8 mouse cellular contexts compared by ENCODE assay signal in genomic region chr16:94570361-94571041, GRCm38 (mm10). TPM values are rescaled to one million over a fixed set of nuclear protein-coding genes. Genes with fewer than 3 reads are reported as not detected.
DNase-seq lines count a peak whose midpoint lies in the region; ATAC-seq and TF ChIP-seq lines count a peak whose summit lies in the region.

No protein-coding gene starts in this region.

- no peak for TF ChIP-seq CTCF in E14TG2a.4 (conservative IDR thresholded peaks at IDR 0.05; ENCODE audit: low read length)
- no peak for TF ChIP-seq CTCF in olfactory bulb, adult 2 months (IDR thresholded peaks at IDR 0.05; ENCODE audit: insufficient read depth, low read depth, low read length)

- H3K4me3 ChIP-seq in E14TG2a.4 (replicated peaks; ENCODE audit: low read length): peak overlapping the region; percentile 94
- H3K4me3 ChIP-seq in forebrain, embryonic 14.5 days (ENCODE audit: low read depth, low read length): peak overlapping the region; percentile 100
- peak overlapping the region; percentile 95 for H3K4me3 ChIP-seq in lung, embryonic 15.5 days
- peak overlapping the region; percentile 72 for H3K4me3 ChIP-seq in olfactory bulb, adult 2 months (ENCODE audit: insufficient read depth, low read depth, low read length)

- no peak for TF ChIP-seq POLR2A in olfactory bulb, adult 2 months (IDR thresholded peaks at IDR 0.05; ENCODE audit: insufficient read depth, low read depth, low read length)

- peaks cover 48% of the 10 kb centered on the region for H3K4me1 ChIP-seq in E14TG2a.4 (replicated peaks; ENCODE audit: low read depth, low read length)
- H3K4me1 ChIP-seq in forebrain, embryonic 14.5 days (ENCODE audit: control insufficient read depth, insufficient read depth, low read length): peaks cover 21% of the 10 kb centered on the region
- H3K4me1 ChIP-seq in lung, embryonic 15.5 days: peaks cover 46% of the 10 kb centered on the region
- peaks cover 3% of the 10 kb centered on the region for H3K4me1 ChIP-seq in olfactory bulb, adult 2 months (ENCODE audit: control insufficient read depth, insufficient read depth, low read length)

- ATAC-seq in forebrain, embryonic 14.5 days: peak; percentile 11; the same call in 1 of the 2 replicates
- ATAC-seq in lung, embryonic 15.5 days (ENCODE audit: borderline replicate concordance, extremely low read depth, low FRiP score, low TSS enrichment): peak; percentile 33; the same call in 1 of the 2 replicates

- DNase-seq in c-Kit-negative CD71-positive TER-119-positive erythroid progenitor cells, embryonic 14.5 days (ENCODE audit: low read depth, low spot score): peak; percentile 46
- DNase-seq in forebrain, embryonic 14.5 days (ENCODE audit: low spot score): peak; percentile 42
- peak; percentile 68 to 81 for DNase-seq in heart, postnatal 14 days
- DNase-seq in layer of hippocampus, adult 18-20 months (ENCODE audit: low spot score in 2 of 2): peak; percentile 38 to 52
- peak; percentile 61 to 64 for DNase-seq in thymus, adult 18-20 months

- H3K27ac ChIP-seq in forebrain, embryonic 14.5 days (ENCODE audit: low read depth, low read length): peak overlapping the region; percentile 100
- peak overlapping the region; percentile 100 for H3K27ac ChIP-seq in lung, embryonic 15.5 days
- H3K27ac ChIP-seq in olfactory bulb, adult 2 months (ENCODE audit: insufficient read depth, low read depth, low read length): peak overlapping the region; percentile 97

- intact Hi-C loops in heart, postnatal 14 days (cut with DNase I): loop anchor here (2.0 kb wide), 1 partner anchor 48 kb away; no protein-coding TSS in a partner anchor

- H3K27me3 ChIP-seq in E14TG2a.4 (ENCODE audit: insufficient read depth, low read length): no peaks in the 10 kb centered on the region
- no peaks in the 10 kb centered on the region for H3K27me3 ChIP-seq in forebrain, embryonic 14.5 days (replicated peaks; ENCODE audit: control insufficient read depth, insufficient read depth, low read length)
- no peaks in the 10 kb centered on the region for H3K27me3 ChIP-seq in lung, embryonic 15.5 days

- H3K9ac ChIP-seq in forebrain, embryonic 14.5 days (ENCODE audit: low read length): peak overlapping the region; percentile 99
- H3K9ac ChIP-seq in lung, embryonic 15.5 days: peak overlapping the region; percentile 100

- H3K4me2 ChIP-seq in forebrain, embryonic 14.5 days (ENCODE audit: low read length): peak overlapping the region; percentile 64
- peak overlapping the region; percentile 70 for H3K4me2 ChIP-seq in lung, embryonic 15.5 days

- H3K36me3 ChIP-seq in E14TG2a.4 (ENCODE audit: insufficient read depth, low read length): peaks cover 6% of the 10 kb centered on the region; the same call in 1 of the 2 replicates
- H3K36me3 ChIP-seq in forebrain, embryonic 14.5 days (ENCODE audit: control insufficient read depth, insufficient read depth, low read length): no peaks in the 10 kb centered on the region
- no peaks in the 10 kb centered on the region for H3K36me3 ChIP-seq in lung, embryonic 15.5 days

- H3K9me3 ChIP-seq in E14TG2a.4 (ENCODE audit: low read length): no peaks in the 10 kb centered on the region
- no peaks in the 10 kb centered on the region for H3K9me3 ChIP-seq in forebrain, embryonic 14.5 days (replicated peaks; ENCODE audit: control insufficient read depth, low read length)
- no peaks in the 10 kb centered on the region for H3K9me3 ChIP-seq in lung, embryonic 15.5 days

- 0% methylated on average over 28 of the region's 88 CpGs for WGBS in forebrain, embryonic 14.5 days
- WGBS in lung, embryonic 15.5 days: under 1% methylated on average over 63 of the region's 88 CpGs
- 4% methylated on average over 87 of the region's 88 CpGs for WGBS in olfactory bulb, adult 2 months

RNA-seq across cellular contexts. Expression of gene Dyrk1a, which starts 0.7 kb away (rescaled TPM):
- polyA plus RNA-seq in forebrain, embryonic 14.5 days (2014; fragmentation: Nextera tagmentation; extraction: Ambion mirVana): 14.8 and 15.6 TPM in 2 replicates
- total RNA-seq in heart, postnatal 14 days (2021): 10 to 100 TPM; 68.6 to 69.6 TPM
- total RNA-seq in layer of hippocampus, adult 18-20 months (2021): 10 to 100 TPM; 86.6 to 93.2 TPM
- polyA plus RNA-seq in lung, embryonic 15.5 days (2015; fragmentation: Nextera tagmentation; extraction: Ambion mirVana): 7.8 and 8.0 TPM in 2 replicates
- not detected in 2 replicates for polyA plus RNA-seq in olfactory bulb, adult 2 months (2012; ENCODE audit: insufficient read depth, insufficient read length, low replicate concordance, missing spikeins)

RNA-seq across cellular contexts. Expression of gene Vps26c, which starts 43.9 kb away (rescaled TPM):
- polyA plus RNA-seq in forebrain, embryonic 14.5 days (2014; fragmentation: Nextera tagmentation; extraction: Ambion mirVana): 78.7 and 80.7 TPM in 2 replicates
- total RNA-seq in heart, postnatal 14 days (2021): 10 to 100 TPM; 26.7 to 27.8 TPM
- total RNA-seq in layer of hippocampus, adult 18-20 months (2021): 10 to 100 TPM; 34.7 to 37.9 TPM
- polyA plus RNA-seq in lung, embryonic 15.5 days (2015; fragmentation: Nextera tagmentation; extraction: Ambion mirVana): 59.6 and 65.2 TPM in 2 replicates
- polyA plus RNA-seq in olfactory bulb, adult 2 months (2012; ENCODE audit: insufficient read depth, insufficient read length, low replicate concordance, missing spikeins): not detected in 2 replicates

Comparison
In these comparisons a context has a peak if more than half of its experiments do, and no peak if none do; other contexts are left out.
1. Peak in every context shown above with its lines: DNase-seq, ATAC-seq, H3K4me3 ChIP-seq and H3K27ac ChIP-seq.
2. RNA of gene Vps26c, which starts 43.9 kb away (polyA plus RNA-seq): 78.7 to 80.7 TPM in forebrain, embryonic 14.5 days and 59.6 to 65.2 TPM in lung, embryonic 15.5 days; not detected in olfactory bulb, adult 2 months; every median in the first group is over 10 times any median in the second.